Mouse (Mus musculus) small intestine, adult 2 months (tissue): Measurements from ENCODE around the gene AL732309.1.

Experiments
- CTCF ChIP-seq: fragments of 200-500 bp; IDR thresholded peaks from 2 replicates; pipeline ENCODE4 v1.5.1; 2012; ENCODE audit warnings: low read depth, mild to moderate bottlenecking, control low read depth, inconsistent platforms, low read length, moderate library complexity, mixed read lengths; ENCODE audit not compliant: insufficient replicate concordance, insufficient read length; ENCODE audit errors: extremely low read depth
- POLR2A ChIP-seq: fragments of 200-500 bp; IDR thresholded peaks from 2 replicates; pipeline ENCODE4 v1.6.1; 2012; ENCODE audit warnings: low read depth, mild to moderate bottlenecking, control low read depth, inconsistent platforms, low read length, moderate library complexity

DNA sequence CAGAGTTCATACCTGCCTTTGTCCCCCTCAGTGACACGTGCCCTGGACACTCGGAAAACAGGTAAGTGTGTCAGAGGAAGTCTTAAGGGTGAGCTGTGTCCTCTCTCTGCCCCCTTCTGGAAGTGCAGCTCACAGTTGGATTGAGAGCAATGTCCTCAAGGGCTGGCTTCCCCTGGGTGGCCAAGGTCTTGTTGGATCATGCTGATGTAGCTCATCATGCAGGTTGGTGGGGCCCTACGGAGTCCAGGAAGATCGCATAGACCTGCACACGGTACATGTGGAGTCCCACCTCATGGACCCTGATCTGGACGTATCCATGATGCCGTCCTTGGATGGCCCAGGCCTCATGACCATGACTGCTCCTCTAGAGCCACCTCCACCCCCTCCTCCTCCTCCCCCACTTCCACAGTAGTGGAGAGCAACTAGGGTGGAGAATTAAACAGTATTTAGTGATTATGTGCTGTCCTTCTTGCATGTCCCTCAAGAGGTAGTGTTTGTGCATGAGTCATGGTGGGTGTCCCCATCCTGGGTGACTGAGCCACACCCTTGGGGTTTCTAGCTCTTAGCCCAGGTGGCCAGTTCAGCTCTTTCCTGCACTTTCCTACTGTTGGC lies 42.2 kb upstream of the AL732309.1 start:
- TF ChIP-seq CTCF (no peak), POLR2A (no peak)
